Mouse (Mus musculus) forelimb bud, embryonic 11.5 days (tissue): ENCODE measurements around the gene Pgm5.
A peak's percentile ranks its signal among the peaks of the same experiment; 100 is the strongest.

Source experiments
- DNase-seq: peaks from one replicate; pipeline ENCODE4 v3.0.0-alpha.2; 2012; ENCODE audit warnings: low read depth, low spot score

Gene Pgm5

GRCm38 (mm10) chr19:24871037-24871635 lies 9.5 kb upstream of the Pgm5 start:
- DNase-seq, result peak; percentile 85

DNA sequence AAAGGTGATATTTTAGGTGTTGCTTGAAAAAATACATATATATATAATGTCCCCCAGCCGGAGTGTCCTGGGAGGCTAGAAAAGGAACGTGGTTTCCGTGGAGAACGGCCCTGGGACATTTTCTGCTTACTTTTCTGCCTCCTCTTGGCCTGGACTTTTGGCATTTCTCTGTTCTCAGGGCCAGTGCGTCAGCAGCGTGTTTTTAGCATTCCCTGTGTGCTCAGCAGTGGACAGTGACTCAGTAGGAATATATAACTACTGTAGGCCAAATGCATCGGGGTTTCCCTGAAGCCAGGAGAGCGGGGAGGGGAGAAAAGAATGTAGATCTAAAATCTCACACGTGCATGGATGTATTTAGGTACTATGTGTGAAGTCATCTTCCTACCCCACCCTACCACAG lies 3.8 kb upstream of the Pgm5 start:
- DNase-seq, result no peak

DNA sequence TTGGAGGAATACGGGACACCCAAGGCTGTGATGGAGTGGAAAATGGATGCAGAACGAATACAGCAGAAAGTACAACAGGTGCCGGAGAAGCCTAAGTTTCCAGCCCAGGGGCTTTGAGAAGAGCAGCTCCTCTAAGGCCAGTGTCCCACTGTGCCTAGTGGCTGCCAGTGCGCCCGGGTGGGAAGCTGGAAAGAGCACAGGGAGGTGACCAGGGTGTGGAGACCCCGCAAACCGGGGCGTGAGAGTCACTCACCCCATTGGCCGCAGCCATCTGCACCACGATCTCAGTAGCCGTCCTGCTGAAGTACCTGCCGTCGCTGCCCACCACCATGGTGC lies 411 bp downstream of the Pgm5 start:
- DNase-seq, result no peak

GRCm38 (mm10) chr19:24851456-24852315 lies 10.0 kb downstream of the Pgm5 start:
- DNase-seq, result no peak

DNA sequence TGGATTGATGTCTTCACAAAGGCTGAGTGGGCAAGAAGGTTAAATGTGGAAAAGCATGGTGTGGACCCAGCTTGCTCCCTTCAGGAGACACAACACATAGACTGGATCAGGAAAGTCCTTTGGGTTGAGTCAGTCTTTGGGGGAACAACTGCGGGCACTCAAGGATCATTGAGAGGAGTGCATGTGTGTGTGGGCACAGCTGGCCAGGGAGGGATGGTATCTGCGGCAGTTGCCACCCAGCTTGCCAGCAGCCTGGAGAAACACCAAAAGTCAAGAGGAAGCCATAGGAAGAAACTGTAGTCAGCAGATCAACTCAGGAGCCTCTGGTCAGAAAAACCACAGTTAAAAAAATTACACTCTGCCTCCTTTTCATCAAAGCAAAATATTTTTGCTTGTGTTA lies 12.8 kb downstream of the Pgm5 start:
- no peak for DNase-seq

GRCm38 (mm10) chr19:24848345-24848744 lies 13.3 kb downstream of the Pgm5 start:
- DNase-seq, result no peak

DNA sequence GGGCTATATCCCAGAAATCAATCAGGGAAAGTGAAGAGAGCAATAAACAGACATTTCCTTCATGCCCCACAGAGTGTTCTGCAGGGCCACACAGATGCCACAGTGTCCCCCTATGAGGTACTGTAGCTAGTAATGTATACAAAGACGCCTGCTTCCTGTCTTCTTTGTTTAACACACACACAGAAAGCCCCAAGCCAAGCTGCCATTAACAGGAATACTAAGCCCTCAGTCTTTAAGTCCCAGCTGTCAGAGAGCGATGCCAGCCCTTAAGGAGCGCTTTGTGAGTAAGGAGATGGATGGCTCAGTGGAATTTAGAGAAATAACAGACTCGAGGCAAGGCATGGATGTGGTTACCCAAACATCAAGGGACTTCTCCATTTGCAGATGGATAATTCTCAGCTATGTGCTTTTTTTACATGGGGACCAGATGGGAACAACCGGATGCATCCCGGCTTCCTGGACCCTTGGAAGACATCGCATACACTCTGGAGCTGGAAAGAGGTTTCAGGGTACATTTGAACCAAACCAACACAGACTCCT lies 16.6 kb downstream of the Pgm5 start:
- DNase-seq, result peak; percentile 53

DNA sequence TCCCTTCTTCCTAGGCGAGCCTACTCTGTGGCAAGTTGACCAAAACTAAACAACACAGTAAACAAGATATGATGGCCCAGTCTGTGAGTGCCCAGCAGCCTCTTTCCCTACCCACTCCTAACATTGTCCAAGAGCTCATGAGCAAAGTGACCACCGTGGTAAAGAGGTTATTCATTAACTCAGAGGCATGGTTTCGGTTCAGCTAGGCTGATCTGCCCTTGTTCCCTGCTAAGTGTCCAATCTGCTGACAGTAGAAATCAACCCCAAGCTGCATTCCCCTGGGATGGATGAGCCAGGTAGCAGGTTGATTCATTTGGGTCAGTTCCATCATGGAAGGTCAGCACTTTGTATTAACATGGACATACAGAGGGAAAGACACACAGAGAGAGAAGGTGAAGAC lies 19.6 kb downstream of the Pgm5 start:
- no peak for DNase-seq

DNA sequence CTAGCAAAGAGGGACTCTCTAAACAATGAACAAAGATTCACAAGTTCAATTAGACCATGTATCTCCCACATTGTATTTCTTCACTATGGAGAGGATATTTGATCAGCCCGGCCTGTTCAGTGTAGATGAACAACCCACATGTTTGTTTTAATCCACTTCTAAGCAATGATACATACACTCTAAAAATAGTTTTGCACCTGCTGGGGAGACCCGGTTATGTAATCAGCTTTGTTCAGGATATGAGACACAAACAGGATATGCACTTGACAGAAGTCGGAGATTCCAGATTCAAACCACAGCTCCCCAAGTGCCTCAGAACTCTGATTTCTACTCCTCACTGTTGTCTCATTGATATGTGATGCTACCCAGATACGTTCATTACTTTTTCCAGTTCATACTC lies 37.1 kb downstream of the Pgm5 start:
- no peak for DNase-seq

DNA sequence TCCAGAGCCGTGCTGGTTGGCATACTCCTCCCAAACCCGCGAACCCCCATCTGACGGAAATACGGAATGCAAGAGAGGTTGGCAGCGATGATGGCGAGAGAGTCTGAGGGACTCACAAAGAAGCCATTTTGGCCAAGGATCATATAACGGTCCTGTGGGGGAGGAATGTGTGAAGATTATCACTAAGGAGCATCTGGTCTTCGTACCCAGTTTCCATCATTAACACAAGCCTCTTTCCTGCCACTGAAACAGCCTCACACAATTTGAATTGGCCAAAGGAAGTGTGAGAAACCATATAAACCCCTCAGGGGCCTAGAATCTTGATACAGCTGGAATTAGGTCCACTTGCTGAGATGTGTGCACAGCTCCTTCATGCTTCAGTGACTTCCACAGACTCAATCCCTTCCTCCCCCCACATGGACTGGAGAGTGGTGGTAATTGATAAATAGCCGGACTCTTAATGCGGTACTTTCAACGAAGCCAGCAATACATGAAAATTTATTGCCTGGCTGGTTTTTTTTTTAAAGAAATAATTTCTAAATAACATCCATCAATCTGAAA lies 45.9 kb downstream of the Pgm5 start:
- peak; percentile 35 for DNase-seq

- DNase-seq, result no peak
Observed at GRCm38 (mm10) chr19:24812861-24813293, 48.8 kb downstream of the Pgm5 start.

- no peak for DNase-seq
Observed at GRCm38 (mm10) chr19:24812106-24812810, 49.4 kb downstream of the Pgm5 start.

- no peak for DNase-seq
Observed at GRCm38 (mm10) chr19:24811451-24811850, 50.2 kb downstream of the Pgm5 start.

GRCm38 (mm10) chr19:24806013-24806412 lies 55.6 kb downstream of the Pgm5 start:
- no peak for DNase-seq

- no peak for DNase-seq
Observed at GRCm38 (mm10) chr19:24797606-24798005, 64.0 kb downstream of the Pgm5 start.

- DNase-seq, result no peak
Observed at GRCm38 (mm10) chr19:24794350-24794749, 67.3 kb downstream of the Pgm5 start.

GRCm38 (mm10) chr19:24793545-24794139 lies 68.0 kb downstream of the Pgm5 start:
- no peak for DNase-seq

DNA sequence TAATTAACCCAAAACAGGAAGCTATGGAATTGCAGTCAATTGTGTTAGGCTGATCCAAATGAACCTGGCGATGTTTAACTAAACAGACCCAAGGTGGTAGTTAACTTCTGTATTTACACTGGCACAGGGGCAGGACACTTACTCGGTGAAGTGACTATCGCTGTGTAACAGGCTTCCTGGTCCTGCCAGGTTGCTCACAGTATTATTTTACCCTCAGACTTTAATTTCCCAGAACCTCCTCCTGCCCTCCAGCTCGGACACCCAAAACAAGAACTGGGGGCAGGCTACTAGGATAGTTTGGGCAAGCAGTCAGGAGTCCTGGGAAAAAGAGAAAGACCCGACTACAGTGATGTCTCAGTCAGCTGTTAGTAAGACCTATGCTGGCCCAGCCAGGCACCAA lies 68.8 kb downstream of the Pgm5 start:
- no peak for DNase-seq

DNA sequence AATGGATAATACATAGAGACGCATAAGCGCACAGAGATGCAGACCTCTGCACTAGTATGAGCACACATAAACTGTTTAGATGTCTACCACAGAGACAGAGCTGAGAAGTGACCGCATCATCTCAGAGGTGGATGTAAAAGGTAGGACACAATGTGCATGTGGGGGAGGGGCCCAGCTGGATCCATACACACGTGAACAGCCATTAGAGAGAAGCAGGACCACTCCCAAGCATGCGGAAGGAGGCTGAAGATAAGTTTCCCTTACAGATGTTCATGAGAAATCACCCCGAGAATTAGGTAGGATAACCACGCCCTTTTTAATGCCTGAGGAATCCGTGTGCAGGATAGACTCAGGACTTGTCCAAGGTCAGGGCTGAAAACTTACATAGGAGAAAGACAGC lies 75.8 kb downstream of the Pgm5 start:
- DNase-seq, result no peak

- peak; percentile 51 for DNase-seq
Observed at GRCm38 (mm10) chr19:24785056-24785675, 76.5 kb downstream of the Pgm5 start.

DNA sequence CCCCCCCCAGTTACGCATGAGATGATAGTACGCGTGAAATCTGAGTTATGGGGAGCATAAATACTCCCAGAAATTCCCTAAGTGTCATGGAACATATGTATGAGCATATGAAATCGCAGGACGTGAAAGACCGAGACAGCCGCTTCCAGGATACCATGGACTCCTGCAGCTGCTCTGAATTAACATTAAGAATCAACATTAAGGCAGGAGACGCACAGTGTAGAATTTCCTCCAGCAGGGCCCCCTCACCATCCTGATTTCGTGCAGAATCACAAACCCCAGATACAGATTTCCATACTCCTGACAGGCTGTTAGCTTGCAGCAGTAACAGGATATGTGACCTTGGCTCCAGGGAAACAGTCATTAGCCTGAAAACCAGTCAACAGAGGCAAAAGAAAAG lies 77.9 kb downstream of the Pgm5 start:
- peak; percentile 54 for DNase-seq
